Mouse (Mus musculus) embryonic facial prominence, embryonic 11.5 days (tissue): ENCODE measurements at regions not wholly inside any gene's neighbourhood (a gene's known extent, or its start where the extent isn't known, plus 50 kb on each side); places are given as distances from the start of the nearest gene placed in this dataset.
A peak's percentile ranks its signal among the peaks of the same experiment; 100 is the strongest.

Source experiments
- ATAC-seq: fragments of 200-750 bp; cut with Nextera tagmentation; replicated peaks from 2 replicates; pipeline ENCODE4 v1.8.0; 2017; ENCODE audit warnings: low read depth; ENCODE audit not compliant: insufficient number of reproducible peaks, low FRiP score, low TSS enrichment
- DNase-seq: peaks from one replicate; pipeline ENCODE4 v3.0.0-alpha.2; 2015; ENCODE audit warnings: low spot score
- H3K27ac ChIP-seq: fragments of 300-500 bp; sonication (generic); replicated peaks from 2 replicates; pipeline ENCODE4 v1.5.1; 2014; ENCODE audit warnings: mild to moderate bottlenecking, low read depth, low read length, control low read depth
- H3K27me3 ChIP-seq: fragments of 300-500 bp; sonication (generic); 2 replicates; pipeline ENCODE4 v1.6.1; 2014; ENCODE audit warnings: mild to moderate bottlenecking, low read length, moderate library complexity, mixed read lengths; ENCODE audit not compliant: control insufficient read depth, insufficient read depth
- H3K36me3 ChIP-seq: fragments of 300-500 bp; sonication (generic); replicated peaks from 2 replicates; pipeline ENCODE4 v1.6.1; 2014; ENCODE audit warnings: low read depth, mild to moderate bottlenecking, low read length, moderate library complexity, mixed read lengths; ENCODE audit not compliant: control insufficient read depth, insufficient read depth
- H3K4me1 ChIP-seq: fragments of 300-500 bp; sonication (generic); 2 replicates; pipeline ENCODE4 v1.6.1; 2014; ENCODE audit warnings: low read length, mixed read lengths; ENCODE audit not compliant: control insufficient read depth, insufficient read depth
- H3K4me2 ChIP-seq: fragments of 300-500 bp; sonication (generic); 2 replicates; pipeline ENCODE4 v1.6.1; 2014; ENCODE audit warnings: low read depth, mild to moderate bottlenecking, control low read depth, low read length, moderate library complexity
- H3K4me3 ChIP-seq: fragments of 300-500 bp; sonication (generic); 2 replicates; pipeline ENCODE4 v1.5.1; 2014; ENCODE audit warnings: low read depth, low read length, control low read depth
- H3K9ac ChIP-seq: fragments of 300-500 bp; sonication (generic); replicated peaks from 2 replicates; pipeline ENCODE4 v1.6.1; 2014; ENCODE audit warnings: mild to moderate bottlenecking, control low read depth, low read length
- H3K9me3 ChIP-seq: fragments of 300-500 bp; sonication (generic); replicated peaks from 2 replicates; pipeline ENCODE4 v1.6.1; 2016; ENCODE audit warnings: mild to moderate bottlenecking, low read length, inconsistent platforms, mixed read lengths; ENCODE audit not compliant: control insufficient read depth
- WGBS: fragments of 180-500 bp; shearing (Covaris S2); extraction: QIAGEN DNeasy Blood & Tissue Kit; methylation state at CpG from one replicate; pipeline ENCODE4 v1.1.7; 2014; 5-methylcytosine and 5-hydroxymethylcytosine counted together

GRCm38 (mm10) chr15:36914239-36915100 is 93.1 kb downstream of the Zfp706 start:
- H3K27ac ChIP-seq = no peak overlapping the region
- no peaks in the 10 kb centered on the region for H3K4me1 ChIP-seq
- no peak for DNase-seq
- H3K27me3 ChIP-seq = no peaks in the 10 kb centered on the region
- no peak overlapping the region for H3K4me2 ChIP-seq
- WGBS = 82% methylated on average over 11 of the region's 11 CpGs
- no peak for ATAC-seq
- no peaks in the 10 kb centered on the region for H3K36me3 ChIP-seq
- no peak overlapping the region for H3K4me3 ChIP-seq
- H3K9ac ChIP-seq = no peak overlapping the region
- H3K9me3 ChIP-seq = no peaks in the 10 kb centered on the region

DNA sequence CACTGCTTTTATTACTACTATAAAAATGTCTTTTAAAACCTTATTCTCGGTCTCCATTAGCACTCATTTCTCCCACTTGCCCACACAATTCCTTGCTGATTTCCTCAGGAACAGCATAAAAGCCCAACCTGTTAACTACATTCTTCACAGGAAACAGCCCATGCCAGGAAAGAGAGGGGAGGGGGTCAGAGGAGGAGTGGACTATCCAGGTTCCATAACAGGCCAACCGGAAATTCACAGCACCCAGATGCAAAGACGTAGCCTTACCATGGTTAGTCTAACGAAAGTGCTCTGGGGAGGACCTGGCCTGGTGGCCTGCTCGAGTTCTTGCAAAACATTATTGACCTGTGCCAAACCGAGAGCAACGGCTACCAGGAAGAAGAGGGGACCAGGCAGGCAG is 94.3 kb downstream of the Zfp706 start:
- H3K27me3 ChIP-seq = no peaks in the 10 kb centered on the region
- no peak overlapping the region for H3K4me2 ChIP-seq
- no peaks in the 10 kb centered on the region for H3K4me1 ChIP-seq
- H3K9me3 ChIP-seq = no peaks in the 10 kb centered on the region
- H3K4me3 ChIP-seq = no peak overlapping the region
- DNase-seq (no peak), ATAC-seq (no peak)
- no peak overlapping the region for H3K27ac ChIP-seq
- H3K36me3 ChIP-seq = no peaks in the 10 kb centered on the region
- H3K9ac ChIP-seq = no peak overlapping the region
- 93% methylated on average over 7 of the region's 7 CpGs for WGBS

GRCm38 (mm10) chr15:36910272-36910671 is 97.3 kb downstream of the Zfp706 start:
- no peaks in the 10 kb centered on the region for H3K4me1 ChIP-seq
- no peak overlapping the region for H3K4me2 ChIP-seq
- no peak for DNase-seq
- H3K4me3 ChIP-seq = no peak overlapping the region
- no peak overlapping the region for H3K9ac ChIP-seq
- no peak overlapping the region for H3K27ac ChIP-seq
- no peaks in the 10 kb centered on the region for H3K27me3 ChIP-seq
- WGBS = 73% methylated on average over 2 of the region's 2 CpGs
- no peak for ATAC-seq
- H3K9me3 ChIP-seq = no peaks in the 10 kb centered on the region
- no peaks in the 10 kb centered on the region for H3K36me3 ChIP-seq

DNA sequence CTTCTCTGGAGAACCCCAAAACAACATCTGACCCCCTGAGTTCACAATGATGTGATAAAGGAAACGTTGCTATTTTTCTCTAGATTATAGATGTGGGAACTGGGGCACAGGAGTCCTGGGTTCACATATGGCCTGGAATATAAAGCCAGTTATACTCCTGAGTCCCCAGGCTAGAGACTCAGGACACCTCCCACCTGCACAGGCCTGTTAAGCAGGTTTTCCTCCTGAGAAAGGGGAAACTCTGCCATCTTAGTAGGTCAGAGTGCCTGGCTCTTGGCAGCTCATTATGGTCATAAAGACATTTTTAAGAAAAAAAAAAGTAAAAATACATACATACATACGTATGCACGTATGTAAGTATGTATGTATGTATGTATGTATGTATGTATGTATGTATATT is 98.1 kb downstream of the Zfp706 start:
- no peak for ATAC-seq
- no peaks in the 10 kb centered on the region for H3K27me3 ChIP-seq
- no peak overlapping the region for H3K9ac ChIP-seq
- H3K4me1 ChIP-seq = no peaks in the 10 kb centered on the region
- H3K27ac ChIP-seq = no peak overlapping the region
- 84% methylated on average over 3 of the region's 3 CpGs for WGBS
- H3K36me3 ChIP-seq = no peaks in the 10 kb centered on the region
- DNase-seq = no peak
- H3K4me3 ChIP-seq = no peak overlapping the region
- no peak overlapping the region for H3K4me2 ChIP-seq
- no peaks in the 10 kb centered on the region for H3K9me3 ChIP-seq

GRCm38 (mm10) chr15:36906789-36907188 is 100.8 kb downstream of the Zfp706 start:
- DNase-seq (no peak), ATAC-seq (no peak)
- Histone ChIP-seq H3K27me3 (no peaks in the 10 kb centered on the region), H3K4me2 (no peak overlapping the region), H3K4me3 (no peak overlapping the region), H3K9me3 (no peaks in the 10 kb centered on the region), H3K4me1 (peaks cover 2% of the 10 kb centered on the region; the same call in 1 of the 2 replicates), H3K36me3 (no peaks in the 10 kb centered on the region), H3K9ac (no peak overlapping the region), H3K27ac (no peak overlapping the region)
- WGBS = 83% methylated on average over 5 of the region's 5 CpGs

- H3K4me2 ChIP-seq = no peak overlapping the region
- H3K27ac ChIP-seq = no peak overlapping the region
- no peaks in the 10 kb centered on the region for H3K9me3 ChIP-seq
- 70% methylated on average over 3 of the region's 3 CpGs for WGBS
- ATAC-seq (no peak), DNase-seq (no peak)
- no peak overlapping the region for H3K9ac ChIP-seq
- no peak overlapping the region for H3K4me3 ChIP-seq
- H3K27me3 ChIP-seq = no peaks in the 10 kb centered on the region
- H3K4me1 ChIP-seq = peaks cover 4% of the 10 kb centered on the region; the same call in 1 of the 2 replicates
- H3K36me3 ChIP-seq = no peaks in the 10 kb centered on the region
Observed at GRCm38 (mm10) chr15:36906052-36906451, 101.5 kb downstream of the Zfp706 start.

DNA sequence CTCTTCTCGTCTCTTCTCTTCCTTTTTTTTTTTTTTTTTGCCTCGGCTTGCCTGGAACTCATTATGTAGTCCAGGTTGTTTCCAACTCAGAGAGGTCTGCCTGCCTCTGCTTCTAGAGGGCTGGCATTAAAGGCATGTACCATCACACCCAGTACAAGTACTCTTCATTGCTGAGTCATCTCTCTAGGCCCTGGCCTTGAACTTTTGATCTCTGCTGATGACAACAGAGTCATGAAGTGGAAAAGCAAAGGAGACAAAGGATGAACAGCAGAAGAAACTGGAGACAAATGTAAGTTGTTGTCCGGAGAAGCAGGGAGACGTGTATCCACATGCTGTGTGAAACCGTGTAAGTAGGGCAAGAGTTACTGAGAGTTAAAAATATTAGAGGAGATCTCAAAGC is 103.7 kb downstream of the Zfp706 start:
- ATAC-seq = no peak
- H3K4me3 ChIP-seq = no peak overlapping the region
- no peak overlapping the region for H3K27ac ChIP-seq

DNA sequence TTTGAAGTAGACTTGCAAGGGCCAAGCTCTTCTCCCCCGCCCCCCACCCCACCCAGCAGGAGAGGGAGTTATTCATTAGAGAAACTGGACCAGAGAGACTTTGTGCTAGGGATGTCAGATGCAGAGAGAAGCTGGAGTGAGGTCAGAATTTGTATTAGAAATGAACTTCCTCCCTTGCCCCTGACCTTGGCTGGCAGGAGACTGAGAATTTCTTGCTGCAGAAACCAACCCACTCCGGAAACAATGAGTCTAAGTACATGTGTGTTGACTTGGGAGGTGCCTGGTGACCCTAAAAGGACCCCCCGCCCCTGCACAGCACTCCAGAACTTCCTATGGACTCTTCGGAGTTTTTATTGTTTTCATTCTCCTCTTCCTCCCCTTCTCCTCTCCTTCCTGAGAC is 104.3 kb downstream of the Zfp706 start:
- Histone ChIP-seq H3K9me3 (no peaks in the 10 kb centered on the region), H3K4me3 (no peak overlapping the region), H3K27ac (no peak overlapping the region), H3K4me1 (peaks cover 7% of the 10 kb centered on the region; the same call in 1 of the 2 replicates), H3K4me2 (no peak overlapping the region), H3K36me3 (no peaks in the 10 kb centered on the region), H3K9ac (no peak overlapping the region), H3K27me3 (no peaks in the 10 kb centered on the region)
- peak; percentile 14 for DNase-seq
- no peak for ATAC-seq
- WGBS = 47% methylated on average over 4 of the region's 4 CpGs

More for the DNA sequence above, 103.7 kb downstream of the Zfp706 start:
- peaks cover 7% of the 10 kb centered on the region; the same call in 1 of the 2 replicates for H3K4me1 ChIP-seq
- no peaks in the 10 kb centered on the region for H3K9me3 ChIP-seq
- WGBS = 76% methylated on average over 5 of the region's 5 CpGs
- H3K9ac ChIP-seq = no peak overlapping the region
- H3K4me2 ChIP-seq = no peak overlapping the region
- no peak for DNase-seq
- no peaks in the 10 kb centered on the region for H3K27me3 ChIP-seq
- H3K36me3 ChIP-seq = no peaks in the 10 kb centered on the region
